Mouse (Mus musculus): Measurements from ENCODE around the gene Cdh3.

DNA sequence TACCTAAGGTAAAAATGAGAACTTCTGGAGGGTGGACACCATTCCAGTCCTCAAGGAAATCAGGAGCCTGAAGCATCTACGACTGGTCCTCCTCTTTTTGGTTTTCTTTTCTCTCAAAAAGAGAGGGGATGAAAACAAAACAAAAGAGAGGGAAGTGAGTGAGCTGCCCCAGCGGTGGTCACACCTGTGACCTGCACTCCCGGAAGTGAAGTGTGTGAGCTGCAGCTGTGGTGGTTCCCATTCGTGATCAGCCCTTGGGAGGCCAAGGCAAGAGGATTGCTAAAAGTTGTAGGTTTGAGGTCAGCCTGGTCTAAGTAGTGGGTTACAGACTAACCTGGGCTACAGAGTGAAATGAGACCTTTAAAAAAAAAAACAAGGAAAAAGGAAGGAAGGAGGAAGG, 95.4 kb downstream of the Cdh3 start:
- TF ChIP-seq CTCF (IDR thresholded peaks at IDR 0.05; ENCODE audit: low read depth) (no peak), EP300 (IDR thresholded peaks at IDR 0.05; ENCODE audit: low read depth) (no peak)
